Mouse (Mus musculus) cortical plate, adult 2 months (tissue): ENCODE results near the gene Plgrkt. TPM values are rescaled to one million over a fixed set of nuclear protein-coding genes. Genes with fewer than 3 reads are reported as not detected.
A peak's percentile ranks its signal among the peaks of the same experiment; 100 is the strongest.

Experiments used
- H3K27ac ChIP-seq: fragments of 200-500 bp; 2 replicates; pipeline ENCODE4 v1.5.1; 2012; ENCODE audit warnings: low read length, control low read depth, inconsistent platforms; ENCODE audit not compliant: insufficient read depth
- H3K4me1 ChIP-seq: fragments of 200-500 bp; 2 replicates; pipeline ENCODE4 v1.6.1; 2011; ENCODE audit warnings: low read length; ENCODE audit not compliant: control insufficient read depth, insufficient read depth
- H3K4me3 ChIP-seq: fragments of 200-500 bp; 2 replicates; pipeline ENCODE4 v1.5.1; 2011; ENCODE audit warnings: mild to moderate bottlenecking, low read length, control low read depth; ENCODE audit not compliant: insufficient read depth
- CTCF ChIP-seq: fragments of 200-500 bp; IDR thresholded peaks from 2 replicates; pipeline ENCODE4 v1.5.1; 2011; ENCODE audit warnings: mild to moderate bottlenecking, control low read depth, low read length; ENCODE audit not compliant: insufficient read depth; ENCODE audit errors: extremely low read depth
- POLR2A ChIP-seq: fragments of 200-500 bp; IDR thresholded peaks from 2 replicates; pipeline ENCODE4 v1.6.1; 2011; ENCODE audit warnings: mild to moderate bottlenecking, low read length, control low read depth; ENCODE audit not compliant: insufficient read depth; ENCODE audit errors: extremely low read depth
- polyA plus RNA-seq: library from polyadenylated mRNA; depleted of rRNA; stranded (reverse); fragments of >200 nt; gene quantifications from 2 replicates; pipeline ENCODE4 v1.2.3, GENCODE M21; 2012

Plgrkt gene
- polyA plus RNA-seq, 1 experiment: 37.8 TPM

GRCm38 (mm10) chr19:29371284-29372081 lies 4.3 kb upstream of the Plgrkt start:
- Histone ChIP-seq H3K4me1 (no peaks in the 10 kb centered on the region; the same call in 1 of the 2 replicates), H3K4me3 (peak overlapping the region; percentile 31), H3K27ac (no peak overlapping the region)
- no peak for TF ChIP-seq POLR2A

DNA sequence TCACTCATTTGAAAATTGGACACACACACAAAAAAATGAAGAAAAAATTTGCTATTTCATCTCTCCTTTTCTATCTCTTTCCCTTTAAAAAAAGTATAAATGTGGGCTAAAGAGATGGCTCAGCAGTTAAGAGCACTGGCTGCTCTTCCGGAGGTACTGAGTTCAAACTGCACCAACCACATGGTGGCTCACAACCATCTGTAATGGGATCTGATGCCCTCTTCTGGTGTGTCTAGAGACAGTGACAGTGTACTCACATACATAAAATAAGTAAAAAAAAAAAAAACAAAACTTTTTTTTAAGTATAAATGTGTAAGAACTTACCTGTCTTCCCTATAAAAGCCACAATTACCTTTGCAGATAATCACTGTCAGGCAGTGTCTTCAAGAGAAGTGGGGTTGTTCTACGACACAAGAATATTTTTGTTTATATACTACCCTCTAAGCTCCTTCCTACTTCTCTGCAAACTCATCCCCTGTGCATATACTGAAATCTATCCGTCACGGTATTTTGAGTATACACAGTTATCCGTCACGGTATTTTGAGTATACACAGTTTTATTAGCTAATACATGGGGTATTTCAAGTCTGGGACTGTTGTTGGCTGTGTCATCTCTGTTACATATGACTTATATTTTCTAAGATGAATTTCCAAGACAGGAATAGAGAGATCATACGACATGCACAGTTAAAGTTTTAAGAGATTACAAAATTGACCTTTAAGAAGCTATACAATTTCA lies 3.5 kb upstream of the Plgrkt start:
- no peak overlapping the region for H3K27ac ChIP-seq
- TF ChIP-seq POLR2A (no peak), CTCF (no peak)
- no peaks in the 10 kb centered on the region; the same call in 1 of the 2 replicates for H3K4me1 ChIP-seq
- no peak overlapping the region for H3K4me3 ChIP-seq

GRCm38 (mm10) chr19:29370112-29370511 lies 2.9 kb upstream of the Plgrkt start:
- H3K27ac ChIP-seq: no peak overlapping the region
- H3K4me3 ChIP-seq: no peak overlapping the region
- TF ChIP-seq CTCF: no peak
- no peak for TF ChIP-seq POLR2A
- H3K4me1 ChIP-seq: no peaks in the 10 kb centered on the region; the same call in 1 of the 2 replicates

- H3K4me1 ChIP-seq: no peaks in the 10 kb centered on the region; the same call in 1 of the 2 replicates
- no peak overlapping the region for H3K4me3 ChIP-seq
- H3K27ac ChIP-seq: no peak overlapping the region
- no peak for TF ChIP-seq POLR2A
- TF ChIP-seq CTCF: no peak
Measured at GRCm38 (mm10) chr19:29368671-29369309, 1.6 kb upstream of the Plgrkt start.

- Histone ChIP-seq H3K4me3 (no peak overlapping the region), H3K4me1 (no peaks in the 10 kb centered on the region; the same call in 1 of the 2 replicates), H3K27ac (no peak overlapping the region)
- TF ChIP-seq CTCF (no peak), POLR2A (no peak)
Measured at GRCm38 (mm10) chr19:29368041-29368440, 851 bp upstream of the Plgrkt start.

- Histone ChIP-seq H3K4me1 (peaks cover 2% of the 10 kb centered on the region; the same call in 1 of the 2 replicates), H3K27ac (no peak overlapping the region), H3K4me3 (peak overlapping the region; percentile 62)
- TF ChIP-seq CTCF (no peak), POLR2A (no peak)
Measured at GRCm38 (mm10) chr19:29366226-29366968, 793 bp downstream of the Plgrkt start.

GRCm38 (mm10) chr19:29365105-29365504 lies 2.1 kb downstream of the Plgrkt start:
- Histone ChIP-seq H3K4me1 (peaks cover 7% of the 10 kb centered on the region), H3K27ac (no peak overlapping the region), H3K4me3 (no peak overlapping the region)
- no peak for TF ChIP-seq CTCF
- TF ChIP-seq POLR2A: no peak

- Histone ChIP-seq H3K4me1 (peaks cover 7% of the 10 kb centered on the region), H3K27ac (no peak overlapping the region), H3K4me3 (no peak overlapping the region)
- TF ChIP-seq CTCF: no peak
- no peak for TF ChIP-seq POLR2A
Measured at GRCm38 (mm10) chr19:29364076-29364475, 3.1 kb downstream of the Plgrkt start.

DNA sequence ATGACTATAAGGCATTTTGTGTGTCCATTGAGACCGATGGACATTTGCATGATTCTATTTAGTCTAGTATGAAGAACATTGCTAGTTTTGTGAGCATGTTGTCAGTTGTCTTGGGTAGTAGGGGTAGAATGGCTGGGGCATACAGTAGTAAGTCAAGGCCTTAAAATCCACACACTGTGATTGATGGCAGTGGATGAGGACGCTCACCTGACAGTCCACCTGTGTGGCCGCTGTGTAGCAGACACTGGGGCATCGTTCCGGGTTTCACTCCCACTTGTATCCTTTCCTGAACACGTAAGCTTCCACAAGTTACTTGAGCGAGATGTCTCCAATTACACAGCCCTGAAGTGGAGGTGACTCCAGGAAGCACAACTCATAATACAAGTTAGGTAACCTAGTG lies 3.6 kb downstream of the Plgrkt start:
- no peak for TF ChIP-seq POLR2A
- no peak for TF ChIP-seq CTCF
- no peak overlapping the region for H3K4me3 ChIP-seq
- H3K4me1 ChIP-seq: peaks cover 7% of the 10 kb centered on the region
- H3K27ac ChIP-seq: no peak overlapping the region
